Mouse (Mus musculus) embryonic fibroblast, embryonic 13.5 days (primary cell): ENCODE measurements around the gene Cd80.

Source experiments
- CTCF ChIP-seq: IDR thresholded peaks from 2 replicates; pipeline ENCODE4 v1.5.1; 2011; ENCODE audit warnings: mild to moderate bottlenecking, control low read depth, low read length, moderate library complexity, borderline replicate concordance; ENCODE audit not compliant: insufficient read depth
- POLR2A ChIP-seq: IDR thresholded peaks from 2 replicates; pipeline ENCODE4 v1.6.1; 2011; ENCODE audit warnings: low read depth, mild to moderate bottlenecking, control low read depth, low read length, moderate library complexity

GRCm38 (mm10) chr16:38425799-38426198, 29.6 kb upstream of the Cd80 start:
- no peak for TF ChIP-seq CTCF
- TF ChIP-seq POLR2A, result no peak
